Mouse (Mus musculus): ENCODE results near the gene 3110040N11Rik.
A peak's percentile ranks its signal among the peaks of the same experiment; 100 is the strongest.

- no peak for TF ChIP-seq CTCF (IDR thresholded peaks at IDR 0.05; ENCODE audit: borderline replicate concordance, extremely low read depth, insufficient read depth, insufficient read length)
- TF ChIP-seq POLR2A (IDR thresholded peaks at IDR 0.05; ENCODE audit: borderline replicate concordance, extremely low read depth, insufficient read depth, insufficient read length, poor library complexity, severe bottlenecking) = peak; percentile 86
Measured at GRCm38 (mm10) chr7:81829379-81829894, 40.2 kb upstream of the 3110040N11Rik start, which contains the start of gene Btbd1.
